Mouse (Mus musculus): ENCODE measurements around the gene Pax9.

DNA sequence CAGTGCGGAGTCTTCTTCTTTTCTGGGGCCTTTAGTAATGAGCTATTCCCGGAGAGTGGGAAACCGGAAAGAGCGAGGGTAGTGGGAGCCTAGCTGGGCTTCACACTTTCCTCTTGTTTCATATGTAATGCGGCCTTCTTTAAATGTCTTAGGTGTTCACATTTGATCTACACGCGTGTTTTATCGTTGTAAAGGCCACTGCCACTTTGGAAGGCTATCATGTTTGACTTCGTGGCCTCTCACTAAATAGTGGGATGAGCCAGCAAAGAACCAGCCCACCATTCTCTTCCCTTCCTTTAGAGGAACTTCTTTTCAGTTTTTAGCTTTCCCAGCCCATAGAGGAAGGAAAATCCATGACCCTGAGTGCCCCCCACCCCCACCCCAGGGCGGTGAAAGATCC lies 2.2 kb upstream of the Pax9 start:
- TF ChIP-seq CTCF (IDR thresholded peaks at IDR 0.05; ENCODE audit: extremely low read depth, insufficient read depth, insufficient read length, insufficient replicate concordance) (no peak), POLR2A (IDR thresholded peaks at IDR 0.05; ENCODE audit: low read depth, low read length) (no peak)

Measured in spleen, adult 2 months (tissue).